Mouse (Mus musculus) cerebellum, postnatal 25 days (tissue): ENCODE measurements at regions not wholly inside any gene's neighbourhood (a gene's known extent, or its start where the extent isn't known, plus 50 kb on each side); places are given as distances from the start of the nearest gene placed in this dataset.

Experiments
- DNase-seq, 2 experiments: peaks; one replicate each; pipeline ENCODE4 v3.0.0; 2021; ENCODE audit warnings: mixed read lengths in 2 of 2

DNA sequence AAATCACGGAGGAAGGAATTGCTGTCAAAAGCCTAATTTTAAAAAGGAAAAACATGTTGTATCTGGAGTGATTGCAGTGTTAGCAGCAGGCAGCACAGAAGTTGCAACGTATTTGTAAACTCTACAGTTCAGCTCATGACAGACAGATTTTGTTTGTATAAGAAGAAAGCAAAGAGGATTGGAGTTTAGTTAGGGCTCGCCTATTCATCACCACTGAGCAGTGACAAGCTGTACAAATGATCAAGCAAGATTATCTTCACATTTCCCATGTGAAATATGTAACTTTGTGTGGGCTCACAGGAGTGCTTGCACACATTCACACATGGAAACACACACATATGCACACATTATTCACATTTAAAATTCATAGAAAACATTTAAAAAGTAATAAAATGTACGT is 57.5 kb upstream of the Cenpw start:
- DNase-seq, result no peak
